Mouse (Mus musculus) thymus, postnatal 4 days (tissue): ENCODE results near the gene Unc119.
A peak's percentile ranks its signal among the peaks of the same experiment; 100 is the strongest.

ENCODE experiments used
- DNase-seq: peaks from one replicate; pipeline ENCODE4 v3.0.0; 2021

Unc119 gene

GRCm38 (mm10) chr11:78372610-78373009 is 29.3 kb downstream of the Unc119 start:
- DNase-seq: no peak

GRCm38 (mm10) chr11:78374147-78374546 is 30.9 kb downstream of the Unc119 start:
- DNase-seq: no peak

GRCm38 (mm10) chr11:78377549-78378159 is 34.4 kb downstream of the Unc119 start:
- DNase-seq: no peak

GRCm38 (mm10) chr11:78380351-78380750 is 37.1 kb downstream of the Unc119 start:
- DNase-seq: no peak

GRCm38 (mm10) chr11:78380996-78381395 is 37.7 kb downstream of the Unc119 start:
- DNase-seq: no peak

GRCm38 (mm10) chr11:78382286-78382685 is 39.0 kb downstream of the Unc119 start:
- DNase-seq: no peak

GRCm38 (mm10) chr11:78382701-78383100 is 39.4 kb downstream of the Unc119 start:
- no peak for DNase-seq

- no peak for DNase-seq
Observed at GRCm38 (mm10) chr11:78385776-78386175, 42.5 kb downstream of the Unc119 start.

GRCm38 (mm10) chr11:78386508-78387043 is 43.3 kb downstream of the Unc119 start, which contains the start of gene Foxn1:
Gene Foxn1 (minus strand): TSS chr11:78386558.
- DNase-seq: no peak

GRCm38 (mm10) chr11:78392728-78393127 is 49.4 kb downstream of the Unc119 start:
- DNase-seq: no peak

GRCm38 (mm10) chr11:78396950-78397349 is 53.7 kb downstream of the Unc119 start:
- DNase-seq: no peak

- DNase-seq: peak; percentile 90
Observed at GRCm38 (mm10) chr11:78397397-78397796, 54.1 kb downstream of the Unc119 start.

GRCm38 (mm10) chr11:78398212-78398611 is 54.9 kb downstream of the Unc119 start:
- no peak for DNase-seq
